Mouse (Mus musculus) frontal cortex, postnatal 14 days (tissue): ENCODE measurements around the gene Zfp169.
"Not testable (repeated sequence)": the region's sequence is repeated elsewhere in the genome, so short reads cannot be mapped to it uniquely, and the experiment has no call there.

Experiments
- DNase-seq, 2 experiments: peaks; one replicate each; pipeline ENCODE4 v3.0.0; 2022; ENCODE audit warnings: low spot score in 2 of 2

Gene Zfp169

GRCm38 (mm10) chr13:48519122-48519521 lies 5.9 kb upstream of the Zfp169 start:
- not testable (repeated sequence) for DNase-seq

GRCm38 (mm10) chr13:48515861-48516260 lies 2.6 kb upstream of the Zfp169 start:
- no peak for DNase-seq

- no peak for DNase-seq
These were observed 4.6 kb downstream of the Zfp169 start for GRCm38 (mm10) chr13:48508661-48509060.

DNA sequence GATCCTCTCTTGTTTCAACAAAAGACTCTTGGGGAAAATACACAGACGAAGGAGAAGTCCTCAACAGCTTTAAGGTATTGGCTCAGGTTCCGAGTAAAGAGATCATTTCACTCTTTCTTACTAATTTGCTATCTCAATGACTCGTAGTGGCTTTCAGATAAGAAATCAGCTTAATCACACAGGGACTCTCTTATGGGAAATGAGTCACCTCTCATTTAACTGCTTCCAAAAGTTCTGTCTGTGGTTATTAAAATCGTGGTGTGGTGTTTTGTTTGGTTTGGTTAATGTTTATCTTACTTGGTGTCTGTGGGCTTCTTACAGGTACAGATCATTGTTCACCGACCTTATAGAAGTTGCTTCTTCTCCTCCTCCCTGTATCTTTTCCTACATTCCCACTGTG lies 10.8 kb downstream of the Zfp169 start:
- no peak for DNase-seq

DNA sequence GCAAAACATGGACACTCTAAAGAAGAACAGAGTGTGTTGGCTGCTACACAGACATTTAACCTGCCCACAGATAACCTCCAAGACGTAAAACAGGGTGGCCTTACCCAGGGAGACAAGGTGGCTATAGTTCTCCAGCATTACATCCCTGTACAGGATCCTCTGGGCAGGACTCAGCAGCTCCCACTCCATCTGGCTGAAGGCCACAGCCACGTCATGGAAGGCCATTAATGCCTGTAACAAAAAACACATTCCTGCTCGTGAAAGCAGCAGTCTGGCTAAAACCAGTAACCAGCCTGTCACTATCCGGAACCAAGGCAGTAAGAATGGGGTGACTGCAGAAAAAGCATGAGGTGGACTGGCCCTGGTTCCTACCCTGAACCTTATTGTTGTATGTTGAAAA lies 14.6 kb downstream of the Zfp169 start:
- DNase-seq, result no peak

DNA sequence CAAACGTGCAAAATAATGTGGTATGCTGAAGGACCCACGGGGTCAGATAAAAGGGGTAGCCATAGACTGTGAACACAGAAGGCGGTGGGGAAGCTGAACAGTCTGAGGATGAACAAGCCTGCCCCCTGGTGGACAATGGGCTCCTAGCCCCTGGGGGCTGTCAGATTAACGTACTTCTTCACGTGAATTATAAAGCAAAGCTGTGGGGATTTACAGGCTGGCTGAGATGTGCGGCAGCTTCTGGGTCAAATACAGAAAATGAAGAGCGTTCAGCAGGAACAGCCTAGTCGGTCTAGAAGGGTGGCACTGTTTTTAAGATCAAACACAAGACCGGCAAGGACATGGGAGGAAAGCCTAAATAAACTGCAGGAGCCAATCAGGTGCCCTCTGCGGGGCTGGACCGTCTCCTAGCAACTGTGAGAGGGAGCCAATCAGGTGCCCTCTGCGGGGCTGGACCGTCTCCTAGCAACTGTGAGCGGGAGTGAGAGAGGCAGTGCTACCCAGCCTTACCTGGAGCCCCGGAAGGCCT lies 15.5 kb downstream of the Zfp169 start:
- DNase-seq, result peak; percentile 68 to 71

DNA sequence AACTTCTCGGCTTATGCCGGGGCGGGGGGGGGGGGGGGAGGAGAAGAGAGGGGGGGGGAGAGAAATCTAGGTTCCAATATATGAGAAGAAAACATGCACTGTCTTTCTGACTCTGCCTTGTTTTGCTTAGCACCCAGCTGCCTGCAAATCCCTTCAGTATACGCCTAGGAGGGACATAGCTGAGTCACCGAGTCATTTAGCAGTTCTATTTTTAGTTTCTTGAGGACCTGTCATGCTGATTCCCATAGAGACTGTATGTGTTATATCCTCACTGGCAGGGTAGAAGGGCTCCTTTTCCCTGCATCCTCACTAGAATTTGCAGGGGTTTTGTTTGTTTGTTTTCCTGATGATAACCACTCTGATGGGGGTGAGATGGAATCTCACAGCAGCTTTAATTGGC lies 20.1 kb downstream of the Zfp169 start:
- no peak for DNase-seq

GRCm38 (mm10) chr13:48490396-48491182 lies 22.7 kb downstream of the Zfp169 start:
- DNase-seq, result no peak

DNA sequence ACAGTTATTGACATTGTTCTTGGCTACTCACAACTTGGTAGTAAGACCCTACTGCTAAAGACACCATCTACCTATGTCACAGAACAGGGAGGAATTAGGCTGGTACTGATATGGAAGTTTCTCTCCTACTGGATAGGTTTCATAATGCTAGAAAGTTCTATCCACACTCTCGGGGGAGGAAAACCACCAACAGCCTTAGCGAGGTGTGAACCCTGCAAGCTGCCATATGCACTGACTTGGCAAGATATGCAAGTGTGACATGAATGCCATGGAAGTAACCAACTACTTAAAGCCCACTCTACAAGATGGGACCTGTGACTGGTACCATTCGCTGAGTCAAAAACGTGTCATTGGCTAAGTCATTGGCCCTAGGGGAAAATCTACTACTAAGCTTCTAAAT lies 29.6 kb downstream of the Zfp169 start:
- no peak for DNase-seq

DNA sequence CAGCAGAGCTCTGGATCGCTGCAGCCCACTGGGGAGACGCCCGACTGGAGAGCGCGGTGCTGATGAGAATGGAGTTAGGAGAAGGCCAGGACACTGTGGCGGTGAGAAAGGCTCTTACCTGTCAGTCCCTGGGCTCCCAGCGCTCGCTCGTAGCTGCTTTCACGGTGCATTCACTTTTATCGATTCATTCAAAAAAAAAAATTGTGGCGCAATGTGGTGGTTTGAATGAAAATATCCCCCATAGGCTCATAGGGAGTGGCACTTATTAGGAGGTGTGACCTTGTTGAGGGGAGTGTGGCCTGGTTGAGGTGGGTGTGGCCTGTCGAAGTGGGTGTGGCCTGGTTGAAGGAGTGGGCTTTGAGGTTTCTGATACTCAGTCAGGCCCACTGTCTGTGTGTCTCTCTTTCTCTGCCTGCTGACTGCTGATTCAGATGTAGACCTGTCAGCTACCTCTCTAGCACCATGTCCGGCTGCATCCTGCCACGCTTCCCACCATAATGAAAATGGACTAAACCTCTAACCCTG lies 44.5 kb downstream of the Zfp169 start:
- DNase-seq, result no peak

- DNase-seq, result no peak
These were observed 47.1 kb downstream of the Zfp169 start for GRCm38 (mm10) chr13:48466186-48466585.

DNA sequence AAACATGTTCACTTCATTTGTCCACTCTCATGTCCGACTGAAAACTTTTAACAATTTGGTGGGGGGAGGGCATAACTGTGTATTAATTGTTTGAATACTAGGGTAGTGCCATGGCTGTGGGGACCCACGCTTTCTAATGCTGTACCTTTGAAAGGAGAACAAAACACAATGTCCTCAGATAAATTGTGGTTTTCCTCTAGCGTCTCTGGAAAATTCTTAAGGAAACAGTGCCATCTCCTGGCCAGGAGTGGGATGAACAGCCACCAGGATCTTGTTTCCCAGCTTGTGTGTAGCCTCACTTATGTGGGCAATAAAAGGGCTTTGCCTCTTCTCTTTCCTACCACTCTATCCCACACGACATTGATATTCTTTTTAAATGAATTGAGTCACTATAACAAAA lies 49.1 kb downstream of the Zfp169 start:
- peak; percentile 61 to 85 for DNase-seq

- DNase-seq, result no peak
These were observed 54.0 kb downstream of the Zfp169 start for GRCm38 (mm10) chr13:48459280-48459679.

DNA sequence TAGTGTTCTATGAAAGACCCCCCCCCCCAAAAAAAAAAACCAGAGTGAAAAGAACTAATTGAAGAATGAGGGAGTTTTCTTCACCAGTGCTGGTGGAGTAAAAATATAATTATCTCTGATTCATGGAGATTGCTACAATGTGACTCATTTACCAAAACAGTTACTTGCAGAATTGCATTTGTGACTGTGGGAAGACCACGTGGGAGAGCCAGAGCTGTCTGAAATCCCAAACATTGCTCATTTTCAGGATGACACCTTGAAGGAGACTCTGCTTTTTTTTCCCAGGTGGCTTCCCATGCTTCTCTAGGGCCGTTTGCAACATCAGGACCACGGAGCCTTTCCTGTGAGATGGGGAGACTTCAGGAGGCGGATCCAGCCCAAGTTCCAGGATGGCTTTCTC lies 65.1 kb downstream of the Zfp169 start:
- no peak for DNase-seq

DNA sequence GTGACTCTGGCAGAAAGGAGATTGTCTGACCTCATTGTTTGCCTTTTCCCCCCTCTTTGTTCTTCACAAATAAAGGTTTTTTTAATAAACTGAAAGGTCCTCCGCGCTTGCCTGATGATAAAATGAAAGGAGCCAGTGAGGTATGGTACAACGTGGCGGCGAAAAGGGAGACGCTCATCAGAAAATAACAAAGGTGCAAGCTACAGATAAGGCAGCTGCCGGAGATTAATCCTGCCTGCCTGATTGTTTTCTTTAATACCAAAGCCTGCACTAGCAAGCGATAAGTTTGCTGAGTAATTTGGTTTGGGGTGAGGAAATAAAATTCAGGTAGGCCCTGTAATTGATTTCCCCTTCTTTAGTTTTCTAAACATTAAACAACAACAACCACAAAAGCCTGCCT lies 69.3 kb downstream of the Zfp169 start:
- no peak for DNase-seq

DNA sequence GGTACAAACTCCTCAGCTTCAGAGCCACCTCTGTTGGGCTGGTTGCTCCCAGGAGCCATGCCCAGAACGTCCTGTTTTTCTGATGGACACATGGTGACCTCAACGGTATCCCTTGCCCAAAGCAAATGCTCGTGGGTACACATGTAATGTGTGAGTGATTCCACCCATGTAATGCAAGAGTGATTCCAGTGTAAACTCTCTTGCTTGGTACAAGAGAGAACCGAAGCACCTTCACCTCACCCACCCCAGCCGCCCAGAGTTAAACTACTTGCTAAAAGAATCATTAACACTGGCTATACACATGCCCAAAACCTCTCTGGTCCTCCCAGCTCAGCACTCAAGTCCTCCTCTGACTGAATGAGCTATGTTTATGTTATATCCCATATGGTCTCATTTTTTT lies 74.9 kb downstream of the Zfp169 start:
- no peak for DNase-seq
